Mouse (Mus musculus): Measurements from ENCODE around the gene Gtpbp1.

DNA sequence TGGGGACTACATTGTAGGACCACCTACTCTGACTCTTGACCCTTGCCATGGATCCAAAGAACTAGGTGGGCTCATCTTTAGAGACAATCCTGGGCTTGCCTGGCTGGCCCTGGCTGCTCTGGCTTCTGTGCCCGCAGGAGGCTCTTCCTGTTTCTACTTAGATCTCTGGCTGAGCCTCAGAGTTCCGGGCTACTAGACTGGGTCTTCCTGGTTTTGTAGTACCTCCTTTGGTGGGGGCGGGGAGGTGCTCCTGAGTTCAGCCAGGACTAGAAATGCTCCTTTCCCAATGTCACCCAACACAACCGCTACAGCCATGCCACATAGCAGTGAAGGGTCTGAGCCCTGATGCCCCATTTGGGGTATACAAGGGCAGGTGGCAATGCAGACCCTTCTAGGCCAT is 30.2 kb downstream of the Gtpbp1 start:
- TF ChIP-seq CTCF (IDR thresholded peaks at IDR 0.05; ENCODE audit: control insufficient read depth, insufficient read depth, insufficient replicate concordance, low read depth, low read length) (no peak), POLR2A (IDR thresholded peaks at IDR 0.05; ENCODE audit: control insufficient read depth, low read depth, low read length) (no peak)
